ENCODE assay signal across 8 mouse cellular contexts in the genomic region with DNA sequence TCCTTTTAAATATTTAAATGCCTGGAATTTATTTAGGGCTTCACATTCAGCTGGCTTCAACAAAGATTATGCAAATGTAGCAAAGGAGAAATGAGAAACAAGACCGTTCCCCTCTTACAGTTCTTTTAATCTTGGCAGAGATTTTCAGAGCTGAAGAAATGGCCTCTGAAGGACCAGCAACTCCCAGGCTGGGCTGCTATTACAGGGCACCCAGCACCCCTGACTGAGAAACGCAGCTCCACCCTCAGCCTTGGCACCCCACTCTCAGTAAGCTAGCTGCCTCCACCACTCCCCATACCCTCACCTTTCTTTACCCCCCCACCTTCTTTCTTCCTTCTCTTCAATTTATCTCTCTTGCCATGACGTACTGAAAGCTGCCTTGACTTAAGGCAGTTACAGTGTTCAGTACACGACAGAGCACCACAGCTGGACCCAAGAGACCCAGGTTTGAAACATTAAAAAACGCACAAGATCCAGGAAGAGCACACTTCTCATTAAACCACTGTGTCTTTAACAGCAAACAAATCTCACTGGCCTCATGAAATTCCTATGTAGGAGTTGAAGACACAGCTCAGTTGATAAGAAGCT. TPM values are rescaled to one million over a fixed set of nuclear protein-coding genes. Genes with fewer than 3 reads are reported as not detected.
DNase-seq lines count a peak whose midpoint lies in the region; ATAC-seq and TF ChIP-seq lines count a peak whose summit lies in the region.

No protein-coding gene starts in this region.

- H3K9me3 ChIP-seq in forebrain, embryonic 13.5 days (replicated peaks), result no peaks in the 10 kb centered on the region
- no peaks in the 10 kb centered on the region for H3K9me3 ChIP-seq in intestine, embryonic 15.5 days
- H3K9me3 ChIP-seq in neural tube, embryonic 15.5 days (replicated peaks), result no peaks in the 10 kb centered on the region

- intact Hi-C loops in left cerebral cortex, adult 2 months (cut with DNase I), result loop anchor here (5.0 kb wide), 1 partner anchor 57 kb away; no protein-coding TSS in a partner anchor
- intact Hi-C loops in left cerebral cortex, postnatal 4 days (cut with DNase I), result no loop called here

- peak overlapping the region; percentile 74 for H3K27ac ChIP-seq in left cerebral cortex, adult 2 months
- H3K27ac ChIP-seq in forebrain, embryonic 13.5 days, result peak overlapping the region; percentile 96
- 0 out of 2 replicates have a peak overlapping the region, but pooled peaks have one; percentile 54 for H3K27ac ChIP-seq in intestine, embryonic 15.5 days
- H3K27ac ChIP-seq in neural tube, embryonic 15.5 days (replicated peaks), result peak overlapping the region; percentile 77

- DNase-seq in left cerebral cortex, adult 2 months (ENCODE audit: extremely low spot score in 1 of 2, low spot score in 2 of 2), result no peak
- DNase-seq in left cerebral cortex, postnatal 4 days, result no peak
- DNase-seq in cerebellum, adult 18-20 months, result no peak
- no peak for DNase-seq in thymus, adult 18-20 months

- H3K4me1 ChIP-seq in forebrain, embryonic 13.5 days, result peaks cover 88% of the 10 kb centered on the region
- peaks cover 56% of the 10 kb centered on the region for H3K4me1 ChIP-seq in intestine, embryonic 15.5 days (replicated peaks)
- H3K4me1 ChIP-seq in neural tube, embryonic 15.5 days, result peaks cover 70% of the 10 kb centered on the region

- no peaks in the 10 kb centered on the region for H3K27me3 ChIP-seq in forebrain, embryonic 13.5 days
- H3K27me3 ChIP-seq in intestine, embryonic 15.5 days (replicated peaks), result no peaks in the 10 kb centered on the region
- no peaks in the 10 kb centered on the region for H3K27me3 ChIP-seq in neural tube, embryonic 15.5 days (replicated peaks)

- peak overlapping the region; percentile 47; the same call in 1 of the 2 replicates for H3K9ac ChIP-seq in forebrain, embryonic 13.5 days
- H3K9ac ChIP-seq in intestine, embryonic 15.5 days, result no peak overlapping the region
- H3K9ac ChIP-seq in neural tube, embryonic 15.5 days (replicated peaks), result peak overlapping the region; percentile 26

- peak; percentile 67 for ATAC-seq in forebrain, embryonic 13.5 days
- 0 out of 2 replicates have a peak, but pooled peaks have one; percentile 30 for ATAC-seq in intestine, embryonic 15.5 days
- 0 out of 2 replicates have a peak, but pooled peaks have one; percentile 29 for ATAC-seq in neural tube, embryonic 15.5 days (ENCODE audit: low FRiP score)
- no peak for ATAC-seq in megakaryocyte-erythroid progenitor cell, adult 5-6 weeks (replicated peaks; ENCODE audit: low FRiP score, low TSS enrichment, poor library complexity, severe bottlenecking)

- TF ChIP-seq CTCF in left cerebral cortex, adult 2 months (IDR thresholded peaks at IDR 0.05), result no peak

- no peaks in the 10 kb centered on the region for H3K36me3 ChIP-seq in forebrain, embryonic 13.5 days (ENCODE audit: poor library complexity, severe bottlenecking)
- H3K36me3 ChIP-seq in intestine, embryonic 15.5 days, result no peaks in the 10 kb centered on the region
- no peaks in the 10 kb centered on the region for H3K36me3 ChIP-seq in neural tube, embryonic 15.5 days

- peak overlapping the region; percentile 53 for H3K4me2 ChIP-seq in forebrain, embryonic 13.5 days
- peak overlapping the region; percentile 48 for H3K4me2 ChIP-seq in intestine, embryonic 15.5 days (replicated peaks)
- peak overlapping the region; percentile 50 for H3K4me2 ChIP-seq in neural tube, embryonic 15.5 days

- 18% methylated on average over 5 of the region's 5 CpGs for WGBS in forebrain, embryonic 13.5 days
- 49% methylated on average over 5 of the region's 5 CpGs for WGBS in intestine, embryonic 15.5 days
- 17% methylated on average over 5 of the region's 5 CpGs for WGBS in neural tube, embryonic 15.5 days

- peak overlapping the region; percentile 21 for H3K4me3 ChIP-seq in left cerebral cortex, adult 2 months
- 0 out of 2 replicates have a peak overlapping the region, but pooled peaks have one; percentile 4 for H3K4me3 ChIP-seq in forebrain, embryonic 13.5 days
- H3K4me3 ChIP-seq in intestine, embryonic 15.5 days (replicated peaks), result no peak overlapping the region
- H3K4me3 ChIP-seq in neural tube, embryonic 15.5 days (replicated peaks), result peak overlapping the region; percentile 14; the same call in 1 of the 2 replicates

RNA-seq across cellular contexts. Expression of gene Sipa1l2, which starts 10.4 kb away (rescaled TPM):
- 10 to 100 TPM; 44.1 to 47.9 TPM for total RNA-seq in left cerebral cortex, adult 2 months (2021)
- 10 to 100 TPM; 43.2 to 46.9 TPM for total RNA-seq in left cerebral cortex, postnatal 4 days (2021)
- polyA plus RNA-seq in forebrain, embryonic 13.5 days (2015; fragmentation: Nextera tagmentation; extraction: Ambion mirVana), result 26.7 and 27.2 TPM in 2 replicates
- 7.4 and 7.6 TPM in 2 replicates for polyA plus RNA-seq in intestine, embryonic 15.5 days (2015; fragmentation: Nextera tagmentation; extraction: Ambion mirVana)
- 16.3 and 16.8 TPM in 2 replicates for polyA plus RNA-seq in neural tube, embryonic 15.5 days (2015; fragmentation: Nextera tagmentation; extraction: Ambion mirVana)
- total RNA-seq in megakaryocyte-erythroid progenitor cell, adult 5-6 weeks (2014; fragmentation: Nextera tagmentation), result 0.89 and 0.94 TPM in 2 replicates
- 0.42 and 1.1 TPM in 2 replicates for total RNA-seq in megakaryocyte-erythroid progenitor cell, adult 5-6 weeks (2017)

Comparison
In these comparisons a context has a peak if more than half of its experiments do, and no peak if none do; other contexts are left out.
1. RNA of gene Sipa1l2, which starts 10.4 kb away (total RNA-seq): 44.1 to 47.9 TPM in left cerebral cortex, adult 2 months and 43.2 to 46.9 TPM in left cerebral cortex, postnatal 4 days; 0.42 to 1.1 TPM in megakaryocyte-erythroid progenitor cell, adult 5-6 weeks; every median in the first group is over 10 times any median in the second.
2. Peak in every context shown above with its lines, with median percentiles within 50 percentile points of each other: H3K27ac ChIP-seq and H3K4me2 ChIP-seq.